Mouse (Mus musculus) E14TG2a.4 (cell line): ENCODE results near the gene 1700020N01Rik.

ENCODE experiments used
- CTCF ChIP-seq: conservative IDR thresholded peaks from 2 replicates; pipeline ENCODE4 v1.5.1; 2014; ENCODE audit warnings: low read length
- NANOG ChIP-seq: IDR thresholded peaks from 2 replicates; pipeline ENCODE4 v1.6.1; 2014; ENCODE audit warnings: borderline replicate concordance, low read length, mixed read lengths

DNA sequence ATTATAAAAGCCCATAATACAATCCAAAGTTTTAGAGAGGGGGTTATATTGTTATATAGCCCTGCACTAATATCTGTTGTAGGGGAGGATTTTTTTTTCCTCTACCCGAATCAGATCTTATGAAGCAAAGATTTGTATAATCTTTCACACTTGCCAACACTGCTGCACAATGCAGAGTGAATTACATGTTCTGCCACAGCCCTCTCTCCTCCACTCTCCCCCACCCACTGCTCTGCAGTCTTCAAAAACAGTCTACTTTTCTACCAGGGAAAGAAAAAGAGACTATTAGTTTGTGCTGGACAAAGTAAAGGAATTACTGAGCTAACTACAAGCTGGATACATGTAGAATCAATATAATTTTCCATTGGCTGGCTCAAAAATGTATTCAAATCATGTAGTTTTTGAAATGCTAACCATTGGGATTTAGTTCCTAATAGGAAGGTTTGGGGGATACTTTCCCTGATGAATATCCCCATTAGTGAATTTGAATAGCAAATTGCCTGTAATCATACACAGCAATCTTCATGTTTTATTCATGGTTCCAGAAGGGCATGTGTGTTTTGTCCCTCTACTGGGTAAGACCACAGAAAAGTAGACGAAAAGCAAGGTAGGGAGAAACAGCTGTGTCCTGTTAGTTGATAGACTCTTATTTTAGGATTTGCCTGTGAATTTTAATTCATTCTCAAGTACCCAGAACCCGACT lies 49.2 kb upstream of the 1700020N01Rik start:
- no peak for TF ChIP-seq CTCF
- TF ChIP-seq NANOG, result no peak
